Mouse (Mus musculus) stomach, postnatal 0 days (tissue): ENCODE measurements around the gene Rhbdd1. TPM values are rescaled to one million over a fixed set of nuclear protein-coding genes. Genes with fewer than 3 reads are reported as not detected.
A peak's percentile ranks its signal among the peaks of the same experiment; 100 is the strongest.

Experiments
- ATAC-seq: fragments of 200-750 bp; cut with Nextera tagmentation; 2 replicates; pipeline ENCODE4 v1.8.0; 2017; ENCODE audit not compliant: low FRiP score, low TSS enrichment
- DNase-seq: peaks from one replicate; pipeline ENCODE4 v3.0.0-alpha.2; 2016; ENCODE audit warnings: low spot score
- H3K27ac ChIP-seq: fragments of 300-500 bp; sonication (generic); replicated peaks from 2 replicates; pipeline ENCODE4 v1.5.1; 2014; ENCODE audit warnings: mild to moderate bottlenecking, control low read depth
- H3K27me3 ChIP-seq: fragments of 300-500 bp; sonication (generic); 2 replicates; pipeline ENCODE4 v1.6.1; 2014; ENCODE audit warnings: low read length; ENCODE audit not compliant: control insufficient read depth, insufficient read depth
- H3K36me3 ChIP-seq: fragments of 300-500 bp; sonication (generic); 2 replicates; pipeline ENCODE4 v1.6.1; 2014; ENCODE audit warnings: low read length, mixed read lengths; ENCODE audit not compliant: control insufficient read depth, insufficient read depth
- H3K4me1 ChIP-seq: fragments of 300-500 bp; sonication (generic); replicated peaks from 2 replicates; pipeline ENCODE4 v1.6.1; 2014; ENCODE audit warnings: antibody characterized with exemption; ENCODE audit not compliant: control insufficient read depth, insufficient read depth
- H3K4me2 ChIP-seq: fragments of 300-500 bp; sonication (generic); replicated peaks from 2 replicates; pipeline ENCODE4 v1.6.1; 2014; ENCODE audit warnings: low read depth, mild to moderate bottlenecking, control low read depth, moderate library complexity
- H3K4me3 ChIP-seq: fragments of 300-500 bp; sonication (generic); 2 replicates; pipeline ENCODE4 v1.5.1; 2014; ENCODE audit warnings: low read depth, low read length, control low read depth
- H3K9ac ChIP-seq: fragments of 300-500 bp; sonication (generic); 2 replicates; pipeline ENCODE4 v1.6.1; 2014; ENCODE audit warnings: mild to moderate bottlenecking, low read length, control low read depth, mixed read lengths
- H3K9me3 ChIP-seq: fragments of 300-500 bp; sonication (generic); 2 replicates; pipeline ENCODE4 v1.6.1; 2016; ENCODE audit warnings: low read length; ENCODE audit not compliant: control insufficient read depth
- CTCF ChIP-seq: IDR thresholded peaks from 2 replicates; pipeline ENCODE4 v1.5.1; 2016; ENCODE audit warnings: antibody characterized with exemption, low read depth, mild to moderate bottlenecking, moderate library complexity
- EP300 ChIP-seq: optimal IDR thresholded peaks from 2 replicates; pipeline ENCODE3; 2016; ENCODE audit warnings: antibody characterized with exemption
- WGBS: fragments of 180-500 bp; shearing (Covaris S2); extraction: QIAGEN DNeasy Blood & Tissue Kit; methylation state at CpG from one replicate; pipeline ENCODE4 v1.1.7; 2014; 5-methylcytosine and 5-hydroxymethylcytosine counted together
- polyA plus RNA-seq: library from polyadenylated mRNA; unstranded; fragments of >200 nt; fragmentation: Nextera tagmentation; extraction: Ambion mirVana; gene quantifications from 2 replicates; pipeline ENCODE4 v1.2.1, GENCODE M21; 2015

The Rhbdd1 gene
- polyA plus RNA-seq, 1 experiment from 2014 or later = 7.5 TPM

DNA sequence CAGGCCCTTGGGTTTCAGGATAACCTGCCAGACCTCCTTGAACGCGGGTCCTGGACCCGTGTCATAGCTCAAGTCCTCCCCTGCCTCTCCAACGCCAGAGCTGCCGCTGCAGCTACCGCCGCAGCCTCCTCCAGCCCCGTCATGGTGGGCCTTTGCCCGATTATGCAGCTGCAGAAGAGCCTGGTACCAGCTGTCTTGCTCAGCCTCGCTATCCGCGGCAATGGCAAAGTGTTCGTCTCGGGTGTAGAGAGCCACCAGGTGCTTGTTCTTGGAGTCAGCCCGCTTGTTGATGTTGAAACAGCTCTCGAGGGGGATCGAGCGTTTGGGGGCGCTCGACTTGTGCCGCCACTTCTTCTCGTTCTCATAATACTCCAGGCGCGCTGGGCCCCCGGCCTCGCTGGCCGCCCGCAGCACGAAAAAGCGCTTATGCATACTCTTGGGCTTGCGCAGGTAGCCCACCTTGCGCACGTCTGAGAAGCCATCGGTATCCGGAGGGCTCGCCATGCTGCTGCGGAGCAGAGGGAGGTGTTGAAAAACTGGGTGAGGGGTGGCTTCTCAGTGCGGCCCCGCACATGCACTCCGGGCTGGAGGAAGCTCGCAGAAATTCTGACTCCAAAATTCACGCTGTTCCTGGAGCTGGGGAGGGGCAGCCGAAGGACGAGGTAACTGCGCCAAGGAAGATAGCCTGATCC is 26.1 kb upstream of the Rhbdd1 start:
- ATAC-seq (no peak), DNase-seq (peak; percentile 43)
- no peaks in the 10 kb centered on the region for H3K27me3 ChIP-seq
- H3K9me3 ChIP-seq = no peaks in the 10 kb centered on the region
- peak; percentile 52 for TF ChIP-seq CTCF
- TF ChIP-seq EP300 = no peak
- peak overlapping the region; percentile 94 for H3K27ac ChIP-seq
- H3K36me3 ChIP-seq = no peaks in the 10 kb centered on the region
- H3K4me3 ChIP-seq = peak overlapping the region; percentile 67
- peak overlapping the region; percentile 86 for H3K4me2 ChIP-seq
- under 1% methylated on average over 45 of the region's 45 CpGs for WGBS
- H3K9ac ChIP-seq = peak overlapping the region; percentile 74
- peaks cover 2% of the 10 kb centered on the region; the same call in 1 of the 2 replicates for H3K4me1 ChIP-seq

DNA sequence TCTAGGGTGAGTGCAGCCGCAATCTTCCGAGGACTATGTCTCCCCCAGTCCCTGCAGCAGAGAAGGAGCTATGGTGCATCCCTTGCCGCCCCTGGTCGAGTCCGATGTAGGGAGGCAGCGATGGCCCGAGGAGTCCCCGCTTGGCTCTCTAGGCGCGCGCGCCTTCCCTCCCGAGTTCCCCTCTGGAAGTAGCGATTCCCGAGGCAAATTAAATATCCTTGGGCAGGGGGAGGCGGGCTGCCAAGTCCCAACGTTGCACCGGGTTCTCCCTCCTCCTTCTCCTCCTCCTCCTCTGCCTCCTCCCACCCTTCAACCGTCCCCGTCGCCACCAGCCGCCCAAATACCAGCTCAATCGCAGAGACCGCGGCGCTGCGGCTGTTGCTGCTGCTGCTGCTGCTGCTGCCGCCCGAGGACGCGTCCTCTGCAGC is 25.5 kb upstream of the Rhbdd1 start:
- peak overlapping the region; percentile 86 for H3K4me2 ChIP-seq
- H3K27me3 ChIP-seq = no peaks in the 10 kb centered on the region
- peak overlapping the region; percentile 67 for H3K4me3 ChIP-seq
- 1% methylated on average over 31 of the region's 31 CpGs for WGBS
- H3K36me3 ChIP-seq = no peaks in the 10 kb centered on the region
- H3K9me3 ChIP-seq = no peaks in the 10 kb centered on the region
- TF ChIP-seq EP300 = no peak
- peak overlapping the region; percentile 94 for H3K27ac ChIP-seq
- ATAC-seq (peak; percentile 40), DNase-seq (no peak)
- peaks cover 2% of the 10 kb centered on the region; the same call in 1 of the 2 replicates for H3K4me1 ChIP-seq
- peak overlapping the region; percentile 74 for H3K9ac ChIP-seq

DNA sequence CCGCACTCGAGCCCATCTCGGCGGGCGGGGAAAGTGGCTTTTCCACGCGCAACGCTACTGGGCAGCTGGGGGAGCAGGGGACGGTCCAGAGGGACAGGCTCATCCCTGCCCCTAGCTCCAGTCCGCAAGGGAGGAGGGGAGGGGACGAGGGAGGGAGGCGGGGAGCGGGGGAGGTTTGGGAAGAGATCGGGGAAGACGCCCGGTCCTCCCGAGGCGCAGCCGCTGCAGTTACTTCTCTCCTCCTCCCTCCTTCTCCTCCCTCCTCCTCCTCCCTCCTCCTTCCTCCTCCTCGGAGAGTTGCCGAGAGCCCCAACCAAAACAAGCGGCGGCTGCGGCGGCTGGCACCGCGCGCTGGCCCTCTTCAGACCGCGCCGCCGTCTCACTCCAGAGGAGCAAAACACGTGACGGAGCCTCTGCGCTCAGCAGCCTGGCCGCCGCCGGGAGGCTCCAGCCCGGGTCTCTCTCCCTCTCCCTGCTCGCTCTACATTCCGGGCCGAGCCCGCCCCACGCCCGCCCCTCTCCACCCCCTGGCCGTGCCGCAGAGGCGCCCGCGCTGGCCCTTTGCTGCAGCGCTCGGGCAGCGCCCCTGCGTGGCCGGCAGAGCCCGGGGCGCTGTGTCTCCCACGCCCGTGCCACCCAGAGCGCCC is 25.0 kb upstream of the Rhbdd1 start, which contains the start of gene Irs1:
TSS of gene Irs1 (minus strand) at position 266 of the 647 bp plus-strand sequence.
- WGBS = under 1% methylated on average over 45 of the region's 60 CpGs
- no peaks in the 10 kb centered on the region for H3K36me3 ChIP-seq
- peak; percentile 95 for ATAC-seq
- H3K27me3 ChIP-seq = no peaks in the 10 kb centered on the region
- H3K4me2 ChIP-seq = peak within 1 kb of the TSS; percentile 86
- peak within 1 kb of the TSS; percentile 74 for H3K9ac ChIP-seq
- DNase-seq = peak; percentile 91
- H3K4me3 ChIP-seq = peak within 1 kb of the TSS; percentile 67
- H3K9me3 ChIP-seq = no peaks in the 10 kb centered on the region
- peak within 1 kb of the TSS; percentile 94 for H3K27ac ChIP-seq
- TF ChIP-seq EP300 (no peak), CTCF (peak; percentile 73)
- peaks cover 2% of the 10 kb centered on the region; the same call in 1 of the 2 replicates for H3K4me1 ChIP-seq

DNA sequence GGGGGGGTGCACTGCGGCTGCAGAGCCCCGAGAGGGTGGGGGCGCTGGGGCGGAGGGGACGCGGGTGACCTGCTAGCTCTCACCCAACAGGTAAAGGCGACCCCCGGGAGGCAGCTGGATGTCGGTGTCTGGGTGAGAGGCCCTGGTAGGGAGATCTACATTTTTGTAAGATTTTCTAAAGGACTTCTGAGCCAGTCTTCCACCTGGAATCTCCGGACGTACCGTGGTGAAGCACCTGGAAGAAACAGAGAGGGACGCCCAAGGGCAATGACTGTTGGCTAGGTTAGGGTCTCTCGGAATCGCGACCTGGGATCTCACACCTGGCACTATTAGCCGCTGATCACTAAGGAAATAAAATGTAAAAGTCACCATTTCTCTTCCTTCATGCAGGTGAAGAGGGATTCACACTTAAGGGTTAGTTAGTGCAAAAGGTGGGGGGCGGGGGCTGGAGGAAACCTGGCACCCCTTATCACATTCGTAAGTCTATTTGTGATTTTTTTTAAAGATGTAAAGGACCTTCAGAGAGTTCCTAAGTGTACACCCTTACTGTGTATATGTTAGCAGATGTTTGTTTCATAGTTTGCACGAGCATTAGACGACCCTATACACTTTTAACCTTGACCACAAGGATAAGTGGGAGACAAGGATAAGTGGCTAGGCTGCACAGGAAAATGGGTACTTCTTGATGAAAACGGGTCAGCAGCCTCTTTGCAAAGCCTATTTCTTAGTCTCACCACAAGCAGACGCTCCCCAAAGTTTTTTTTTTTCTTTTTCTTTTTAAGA is 24.1 kb upstream of the Rhbdd1 start:
- peak overlapping the region; percentile 86 for H3K4me2 ChIP-seq
- H3K4me3 ChIP-seq = peak overlapping the region; percentile 67
- ATAC-seq (no peak), DNase-seq (no peak)
- no peaks in the 10 kb centered on the region for H3K9me3 ChIP-seq
- WGBS = 1% methylated on average over 23 of the region's 23 CpGs
- H3K4me1 ChIP-seq = peaks cover 2% of the 10 kb centered on the region; the same call in 1 of the 2 replicates
- no peaks in the 10 kb centered on the region for H3K27me3 ChIP-seq
- H3K27ac ChIP-seq = peak overlapping the region; percentile 94
- H3K9ac ChIP-seq = peak overlapping the region; percentile 74
- TF ChIP-seq EP300 = no peak
- TF ChIP-seq CTCF = no peak
- H3K36me3 ChIP-seq = no peaks in the 10 kb centered on the region

DNA sequence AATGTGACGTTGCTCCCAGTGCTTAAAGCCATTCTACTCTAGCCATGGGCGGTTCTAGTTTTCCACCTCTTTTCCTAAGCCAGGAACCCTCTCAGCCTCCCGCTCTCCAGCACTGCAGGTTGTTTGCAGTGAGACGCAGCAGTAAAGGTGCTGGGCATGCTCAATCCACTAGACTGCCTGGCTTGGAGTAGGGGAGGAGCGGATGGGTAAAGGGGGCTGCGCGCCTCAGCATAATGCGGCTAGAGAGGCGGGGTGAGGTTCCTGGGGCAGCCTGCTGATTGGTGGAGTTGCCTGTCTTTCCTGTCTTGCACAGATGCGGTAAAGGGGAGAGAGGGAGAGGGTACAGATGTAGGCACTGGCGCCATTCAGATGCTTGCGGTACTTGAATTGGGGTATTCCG is 23.5 kb upstream of the Rhbdd1 start:
- Histone ChIP-seq H3K4me3 (peak overlapping the region; percentile 67), H3K36me3 (no peaks in the 10 kb centered on the region), H3K27me3 (no peaks in the 10 kb centered on the region), H3K9ac (no peak overlapping the region), H3K4me1 (peaks cover 1% of the 10 kb centered on the region; the same call in 1 of the 2 replicates), H3K27ac (no peak overlapping the region), H3K4me2 (peak overlapping the region; percentile 86), H3K9me3 (no peaks in the 10 kb centered on the region)
- WGBS = 4% methylated on average over 13 of the region's 13 CpGs
- no peak for ATAC-seq
- peak; percentile 54 for DNase-seq
- TF ChIP-seq CTCF = no peak
- TF ChIP-seq EP300 = no peak
